Mouse (Mus musculus) mouse trophoblast stem cell (cell line): ENCODE data around the gene Asb6.

Experiments used
- in situ Hi-C, 2 experiments: fragments of 300-500 bp; cut with MseI, MboI; formaldehyde crosslinking; loops; 2 replicates in 1 of 2; 3 replicates in 1 of 2; pipeline ENCODE4 v1.15.1; 2025

The Asb6 gene

GRCm38 (mm10) chr2:30796382-30796781, 33.8 kb downstream of the Asb6 start:
- in situ Hi-C loops: loop anchor here in 1 of 2 experiments (10.0 kb wide), 1 partner anchor 322 kb away; the partner anchor contains the start of gene Ier5l

GRCm38 (mm10) chr2:30795889-30796275, 34.3 kb downstream of the Asb6 start:
- in situ Hi-C loops: loop anchor here in 1 of 2 experiments (10.0 kb wide), 1 partner anchor 321 kb away; the partner anchor contains the start of gene Ier5l

GRCm38 (mm10) chr2:30795271-30795888, 34.8 kb downstream of the Asb6 start:
- in situ Hi-C loops: loop anchor here in 1 of 2 experiments (10.0 kb wide), 1 partner anchor 321 kb away; the partner anchor contains the start of gene Ier5l

DNA sequence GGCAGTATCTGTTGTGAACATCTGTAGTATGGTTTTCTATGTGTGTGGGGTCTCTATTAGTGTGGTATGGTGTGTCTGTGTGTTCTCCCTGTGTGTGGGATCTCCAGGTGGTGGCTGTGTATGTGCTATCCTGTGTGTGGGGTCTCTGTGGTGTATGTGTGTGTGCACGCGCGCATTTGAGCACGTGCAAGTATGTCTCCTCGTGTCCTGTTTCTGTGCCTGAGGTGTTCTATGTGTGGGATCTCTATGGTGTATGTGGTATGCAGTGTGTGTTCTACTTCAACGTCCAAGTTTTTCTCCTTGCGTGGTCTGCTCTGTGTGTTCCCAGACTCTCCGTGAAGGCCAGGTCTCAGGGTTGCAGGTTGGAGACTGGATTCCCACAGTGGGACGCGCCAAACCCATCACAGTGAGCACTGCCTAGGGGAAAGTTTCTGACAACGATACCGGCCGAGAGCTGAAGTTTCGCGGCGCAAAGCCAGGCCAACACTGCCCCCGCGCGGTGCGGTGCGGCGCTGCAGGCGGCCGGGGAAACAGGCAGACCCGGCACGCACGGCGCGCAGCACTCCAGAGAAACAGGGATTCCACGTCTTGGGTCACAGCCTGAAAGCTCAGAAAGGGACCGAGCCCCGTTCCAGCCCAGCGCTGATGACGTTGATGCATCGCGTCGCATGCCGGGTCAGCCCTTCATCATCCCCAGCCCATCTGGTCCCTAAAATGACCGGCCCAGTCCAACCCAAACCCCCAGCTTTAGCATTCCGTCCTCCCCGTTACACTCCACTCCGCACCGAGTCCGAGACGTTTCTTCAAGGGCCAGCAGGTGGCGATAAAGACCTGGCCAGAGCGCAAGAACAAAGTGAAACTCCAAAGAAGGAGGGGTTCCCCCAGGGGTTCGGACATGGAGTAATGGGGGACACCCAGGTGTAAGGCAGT, 35.7 kb downstream of the Asb6 start:
- in situ Hi-C loops: loop anchor here in 1 of 2 experiments (10.0 kb wide), 1 partner anchor 320 kb away; the partner anchor contains the start of gene Ier5l

DNA sequence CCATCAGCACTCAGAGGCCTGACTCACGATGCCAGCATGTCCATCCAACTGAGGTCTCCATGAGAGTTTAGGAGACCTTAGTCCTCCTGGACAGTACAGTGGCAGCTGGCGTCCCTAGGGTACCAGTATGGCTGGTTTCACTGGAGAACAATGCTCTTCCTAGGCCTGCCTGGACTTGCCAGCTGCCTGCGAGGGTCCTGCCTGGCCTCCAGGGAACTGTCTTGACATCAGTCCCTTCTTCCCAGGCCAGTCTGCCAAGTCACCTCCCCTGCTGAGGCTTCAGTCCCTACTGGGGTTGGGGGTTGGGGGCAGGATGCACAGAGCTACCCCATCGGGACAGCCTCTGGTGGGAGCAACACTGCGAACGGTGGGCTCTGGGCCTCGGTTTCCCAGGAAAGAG, 38.1 kb downstream of the Asb6 start:
- in situ Hi-C loops: loop anchor here in 1 of 2 experiments (10.0 kb wide), 1 partner anchor 317 kb away; the partner anchor contains the start of gene Ier5l

DNA sequence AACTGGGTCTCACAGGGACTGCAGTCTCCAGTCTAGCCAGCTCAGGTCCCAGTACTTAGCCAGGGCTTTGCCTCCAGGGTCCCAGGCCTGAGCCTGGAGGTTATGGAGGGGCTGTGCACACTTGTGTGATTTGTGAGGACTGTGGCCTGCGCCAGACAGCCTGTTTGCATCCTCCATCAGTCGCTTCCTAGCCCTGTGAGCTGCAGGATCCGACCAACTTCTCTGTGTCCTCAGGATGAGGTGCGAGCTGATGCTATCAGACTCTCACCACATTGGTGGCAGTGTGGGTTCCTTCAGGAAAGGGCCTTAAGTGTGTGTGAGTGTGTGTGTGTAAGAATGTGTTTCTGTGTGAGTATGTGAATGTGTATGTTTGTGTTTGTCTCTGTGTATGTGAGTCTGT, 42.7 kb downstream of the Asb6 start:
- in situ Hi-C loops: no loop called here

DNA sequence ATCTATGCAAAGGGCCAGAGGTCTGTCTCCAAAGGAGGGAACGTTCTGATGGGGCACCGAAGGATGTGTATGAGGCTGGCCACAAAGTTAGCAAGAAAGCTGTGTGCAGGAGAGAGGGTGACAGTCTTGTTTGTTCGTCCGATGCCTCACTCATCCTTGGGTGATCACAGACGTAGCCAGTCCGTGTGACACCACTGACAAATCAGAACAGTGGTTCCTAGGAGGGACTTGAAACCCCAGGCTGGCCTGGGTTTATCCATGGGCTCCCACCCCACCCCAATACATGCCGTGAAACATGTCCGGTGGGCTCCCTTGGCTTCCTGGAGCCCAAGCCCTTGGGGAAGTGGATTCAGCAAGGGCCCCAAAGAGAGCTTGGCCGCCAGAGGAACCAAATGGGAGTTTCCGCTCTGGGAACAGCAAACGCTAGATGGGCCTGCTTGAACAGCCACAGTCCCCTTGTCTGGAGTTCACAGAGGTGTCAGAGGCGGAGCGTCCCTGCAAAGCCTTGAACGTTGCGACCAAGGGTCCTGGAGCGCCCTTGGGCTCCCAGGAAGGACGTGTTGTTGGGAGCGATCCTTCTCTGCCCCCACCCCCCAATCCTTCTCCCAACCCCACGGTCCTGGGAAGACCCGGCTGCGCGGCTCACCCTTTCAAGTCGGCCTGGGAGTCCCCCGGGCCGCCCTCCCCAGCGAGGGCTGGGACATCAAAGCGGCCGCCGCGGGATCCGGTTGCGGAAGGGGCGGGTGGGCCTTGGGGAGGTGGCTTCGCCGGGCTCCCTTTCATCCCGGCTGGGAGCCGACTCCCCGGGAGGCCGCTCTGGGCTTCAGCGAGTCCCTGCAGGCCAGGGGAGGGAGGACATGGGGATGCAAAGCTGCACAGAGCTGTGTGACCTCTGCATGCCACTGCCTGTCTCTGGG, 45.8 kb downstream of the Asb6 start:
- in situ Hi-C loops: no loop called here

- in situ Hi-C loops: no loop called here
Measured at GRCm38 (mm10) chr2:30783346-30783745, 46.8 kb downstream of the Asb6 start.

GRCm38 (mm10) chr2:30782312-30783290, 47.5 kb downstream of the Asb6 start:
- in situ Hi-C loops: no loop called here

DNA sequence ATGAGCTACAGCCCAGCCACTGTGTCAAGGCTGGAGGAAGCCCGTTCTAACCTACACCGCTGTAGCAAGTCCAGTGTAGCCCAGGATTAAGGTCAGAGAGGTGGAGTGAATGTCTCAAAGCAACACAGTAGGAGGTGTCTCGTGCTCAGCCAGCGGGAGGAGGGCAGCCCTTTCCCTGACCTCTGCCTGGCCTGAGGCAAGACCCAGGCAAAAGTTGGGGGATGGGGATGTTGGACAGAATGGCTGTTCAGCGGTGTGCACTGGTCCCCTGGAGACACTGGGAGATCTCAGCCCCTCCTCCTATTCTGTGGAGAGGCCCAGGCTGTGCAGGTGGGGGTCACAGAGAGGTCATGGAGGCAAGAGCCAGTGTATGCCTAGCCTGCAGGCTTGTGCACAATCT, 50.9 kb downstream of the Asb6 start:
- in situ Hi-C loops: loop anchor here in 1 of 2 experiments (5.0 kb wide), 1 partner anchor 307 kb away; the partner anchor contains the start of gene Ier5l

GRCm38 (mm10) chr2:30778235-30778634, 51.9 kb downstream of the Asb6 start:
- in situ Hi-C loops: loop anchor here in 1 of 2 experiments (5.0 kb wide), 1 partner anchor 306 kb away; the partner anchor contains the start of gene Ier5l

GRCm38 (mm10) chr2:30777266-30777665, 52.9 kb downstream of the Asb6 start:
- in situ Hi-C loops: loop anchor here in 1 of 2 experiments (5.0 kb wide), 1 partner anchor 305 kb away; the partner anchor contains the start of gene Ier5l

DNA sequence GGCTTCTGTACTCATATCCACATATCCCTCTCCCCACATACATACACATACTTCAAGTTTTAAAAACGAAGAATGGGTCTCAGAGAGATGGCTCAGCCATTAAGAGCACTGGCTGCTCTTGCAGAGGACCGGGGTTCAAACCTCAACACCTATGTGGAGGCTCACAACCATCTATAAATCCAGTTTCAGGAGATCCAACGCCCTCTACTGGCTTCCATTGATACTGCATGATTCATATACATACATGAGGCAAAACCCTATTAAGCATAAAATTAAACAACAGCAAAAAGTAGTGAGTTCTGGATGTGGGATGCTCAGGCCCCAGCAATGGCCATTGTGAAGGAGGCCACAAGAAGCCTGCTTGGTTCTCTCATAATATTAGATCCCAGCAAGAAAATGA, 54.2 kb downstream of the Asb6 start:
- in situ Hi-C loops: loop anchor here in 1 of 2 experiments (5.0 kb wide), 1 partner anchor 304 kb away; the partner anchor contains the start of gene Ier5l

DNA sequence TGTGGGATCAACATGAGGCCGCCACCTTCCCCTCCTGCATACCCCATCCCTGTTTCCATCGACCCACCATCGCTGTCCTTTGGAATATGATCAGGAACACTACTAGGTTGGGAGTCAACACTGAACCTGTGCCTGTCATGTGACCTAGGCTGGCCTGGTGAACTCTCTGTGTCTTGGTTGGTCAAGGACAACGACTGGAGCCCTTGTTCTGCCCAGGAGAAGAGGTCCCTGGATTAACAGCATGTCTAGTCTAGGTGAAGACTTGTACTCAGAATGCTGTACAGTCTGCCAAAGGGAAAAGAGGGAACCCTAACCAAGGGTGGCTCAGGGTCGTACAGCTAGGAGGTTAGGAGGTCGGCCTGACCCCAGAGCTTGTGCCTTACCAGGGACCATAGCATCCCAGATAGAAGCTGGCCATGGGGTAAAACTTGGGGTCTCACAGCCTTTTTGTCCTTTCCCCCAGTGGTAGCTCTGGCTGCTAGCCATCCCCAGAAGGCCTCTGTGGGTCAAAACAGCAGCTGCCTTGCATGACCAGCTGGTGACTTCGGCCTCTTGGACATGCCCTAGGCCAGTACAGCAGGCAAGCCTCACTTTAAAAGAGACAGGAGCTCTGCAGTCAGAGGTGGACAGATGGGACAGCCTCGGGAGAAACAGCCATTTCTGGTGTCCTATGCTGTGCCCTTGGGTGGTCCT, 56.7 kb downstream of the Asb6 start:
- in situ Hi-C loops: no loop called here
